Mouse (Mus musculus) CH12.LX (cell line): Measurements from ENCODE around the gene Olfr811. TPM values are rescaled to one million over a fixed set of nuclear protein-coding genes. Genes with fewer than 3 reads are reported as not detected.

Experiments
- DNase-seq: peaks from one replicate; pipeline ENCODE4 v3.0.0-alpha.2; 2013; ENCODE audit errors: extremely low read depth
- H3K27ac ChIP-seq: 2 replicates; pipeline ENCODE4 v1.5.1; 2012; ENCODE audit warnings: low read depth, mild to moderate bottlenecking, control low read depth, moderate library complexity; ENCODE audit not compliant: insufficient read depth
- H3K27me3 ChIP-seq: replicated peaks from 2 replicates; pipeline ENCODE3; 2012; ENCODE audit warnings: inconsistent platforms
- H3K36me3 ChIP-seq, 2 experiments: replicated peaks in 1 of 2; 2 replicates each; pipeline versions ENCODE3 to v1.6.1; 2012; ENCODE audit warnings: inconsistent platforms in 1 of 2, low read length in 1 of 2, mild to moderate bottlenecking in 1 of 2, mixed read lengths in 1 of 2, moderate library complexity in 1 of 2; ENCODE audit not compliant: control insufficient read depth in 1 of 2, insufficient read depth in 1 of 2
- H3K4me1 ChIP-seq, 2 experiments: 2 replicates each; pipeline ENCODE4 v1.6.1; 2012; ENCODE audit warnings: inconsistent platforms in 1 of 2, moderate library complexity in 1 of 2; ENCODE audit not compliant: insufficient read depth in 2 of 2, control insufficient read depth in 1 of 2
- H3K4me2 ChIP-seq: 2 replicates; pipeline ENCODE4 v1.6.1; 2012; ENCODE audit warnings: low read depth, mild to moderate bottlenecking, control low read depth; ENCODE audit not compliant: poor library complexity, insufficient read depth, severe bottlenecking
- H3K4me3 ChIP-seq, 3 experiments: fragments of 150-350 bp in 1 of 3; sonication (generic) in 1 of 3; replicated peaks in 1 of 3; 2 replicates each; pipeline versions ENCODE3 to v1.5.1; 2011 to 2012; ENCODE audit warnings: low read depth in 2 of 3, low read length in 2 of 3, mild to moderate bottlenecking in 2 of 3, moderate library complexity in 2 of 3, control low read depth in 1 of 3, improper control_type of control experiment in 1 of 3, inconsistent platforms in 1 of 3, mixed read lengths in 1 of 3; ENCODE audit not compliant: poor library complexity in 1 of 3
- H3K79me2 ChIP-seq: replicated peaks from 2 replicates; pipeline ENCODE4 v1.6.1; 2012; ENCODE audit warnings: mild to moderate bottlenecking, moderate library complexity; ENCODE audit not compliant: control insufficient read depth, poor library complexity, insufficient read depth, severe bottlenecking; ENCODE audit errors: extremely low read depth
- H3K9ac ChIP-seq: 2 replicates; pipeline ENCODE4 v1.6.1; 2012; ENCODE audit warnings: low read depth, mild to moderate bottlenecking, control low read depth, moderate library complexity; ENCODE audit not compliant: insufficient read depth
- H3K9me3 ChIP-seq: replicated peaks from 2 replicates; pipeline ENCODE3; 2012; ENCODE audit warnings: low read length, inconsistent platforms, mixed read lengths
- BHLHE40 ChIP-seq: IDR thresholded peaks from 2 replicates; pipeline ENCODE4 v1.6.1; 2011; ENCODE audit warnings: mild to moderate bottlenecking, low read depth, low read length, improper control_type of control experiment
- ELF1 ChIP-seq: IDR thresholded peaks from 2 replicates; pipeline ENCODE4 v1.6.1; 2014; ENCODE audit warnings: low read depth, mild to moderate bottlenecking, inconsistent platforms, low read length, improper control_type of control experiment
- EP300 ChIP-seq: IDR thresholded peaks from 2 replicates; pipeline ENCODE4 v1.6.1; 2011; ENCODE audit warnings: low read length, improper control_type of control experiment
- ETS1 ChIP-seq: conservative IDR thresholded peaks from 2 replicates; pipeline ENCODE4 v1.6.1; 2012; ENCODE audit warnings: low read depth, mild to moderate bottlenecking, inconsistent platforms, low read length, improper control_type of control experiment, moderate library complexity
- GABPA ChIP-seq: IDR thresholded peaks from 2 replicates; pipeline ENCODE4 v1.6.1; 2012; ENCODE audit warnings: low read depth, low read length, improper control_type of control experiment, inconsistent platforms; ENCODE audit not compliant: insufficient replicate concordance
- IRF4 ChIP-seq: IDR thresholded peaks from 2 replicates; pipeline ENCODE4 v1.6.1; 2014; ENCODE audit warnings: low read depth, mild to moderate bottlenecking, inconsistent platforms, low read length, improper control_type of control experiment
- JUN ChIP-seq: IDR thresholded peaks from 2 replicates; pipeline ENCODE4 v1.6.1; 2011; ENCODE audit warnings: low read depth, mild to moderate bottlenecking, low read length, improper control_type of control experiment, moderate library complexity; ENCODE audit not compliant: insufficient read depth
- MAX ChIP-seq: IDR thresholded peaks from 2 replicates; pipeline ENCODE4 v1.6.1; 2011; ENCODE audit warnings: low read length, improper control_type of control experiment
- MAZ ChIP-seq: IDR thresholded peaks from 2 replicates; pipeline ENCODE4 v1.6.1; 2012; ENCODE audit warnings: low read depth, mild to moderate bottlenecking, inconsistent platforms, low read length, improper control_type of control experiment, moderate library complexity
- MEF2A ChIP-seq: IDR thresholded peaks from 2 replicates; pipeline ENCODE4 v1.6.1; 2014; ENCODE audit warnings: low read depth, mild to moderate bottlenecking, inconsistent platforms, low read length, improper control_type of control experiment, borderline replicate concordance
- MXI1 ChIP-seq: IDR thresholded peaks from 2 replicates; pipeline ENCODE4 v1.6.1; 2011; ENCODE audit warnings: mild to moderate bottlenecking, low read depth, low read length, improper control_type of control experiment
- PAX5 ChIP-seq: IDR thresholded peaks from 2 replicates; pipeline ENCODE4 v1.6.1; 2012; ENCODE audit warnings: low read length, inconsistent platforms, mixed read lengths
- POLR2AphosphoS2 ChIP-seq: IDR thresholded peaks from 2 replicates; pipeline ENCODE4 v1.6.1; 2011; ENCODE audit warnings: low read depth, low read length, improper control_type of control experiment
- RCOR1 ChIP-seq: conservative IDR thresholded peaks from 2 replicates; pipeline ENCODE4 v1.6.1; 2012; ENCODE audit warnings: low read depth, mild to moderate bottlenecking, inconsistent platforms, low read length, improper control_type of control experiment
- SIN3A ChIP-seq: IDR thresholded peaks from 2 replicates; pipeline ENCODE4 v1.6.1; 2012; ENCODE audit warnings: low read length, improper control_type of control experiment, inconsistent platforms
- TCF12 ChIP-seq: IDR thresholded peaks from 2 replicates; pipeline ENCODE4 v1.6.1; 2014; ENCODE audit warnings: low read depth, mild to moderate bottlenecking, inconsistent platforms, low read length, improper control_type of control experiment
- USF1 ChIP-seq: IDR thresholded peaks from 2 replicates; pipeline ENCODE4 v1.6.1; 2014; ENCODE audit warnings: low read depth, mild to moderate bottlenecking, inconsistent platforms, low read length, improper control_type of control experiment
- ZC3H11A ChIP-seq: IDR thresholded peaks from 2 replicates; pipeline ENCODE4 v1.6.1; 2012; ENCODE audit warnings: low read depth, mild to moderate bottlenecking, inconsistent platforms, low read length, improper control_type of control experiment
- ZMIZ1 ChIP-seq: IDR thresholded peaks from 2 replicates; pipeline ENCODE4 v1.6.1; 2012; ENCODE audit warnings: low read depth, mild to moderate bottlenecking, inconsistent platforms, low read length, improper control_type of control experiment
- ZNF384 ChIP-seq: IDR thresholded peaks from 2 replicates; pipeline ENCODE4 v1.6.1; 2012; ENCODE audit warnings: low read depth, low read length, improper control_type of control experiment, inconsistent platforms
- dilution Hi-C: fragments of 300-500 bp; cut with MboI; formaldehyde crosslinking; loops from 2 replicates; pipeline ENCODE4 v1.14.3; 2020; ENCODE audit warnings: low sequenced_read_pairs; ENCODE audit not compliant: extremely low pct_unique_long_range_greater_than_20kb, extremely low pct_ligation_motif_present
- in situ Hi-C: fragments of 300-500 bp; cut with MboI; formaldehyde crosslinking; loops from 3 replicates; pipeline ENCODE4 v1.14.3; 2019; ENCODE audit warnings: low sequenced_read_pairs, low pct_ligation_motif_present, low pct_unique_long_range_greater_than_20kb, mixed read lengths
- polyA plus RNA-seq: library from polyadenylated mRNA; unstranded; fragments of >175 nt; gene quantifications from 2 replicates; pipeline ENCODE4 v1.2.1, GENCODE M21; 2012; ENCODE audit warnings: low read depth; ENCODE audit not compliant: insufficient read length
- total RNA-seq, 2 experiments: library from RNA; depleted of rRNA; stranded (reverse); fragments of 300-350 nt in 1 of 2; fragments of >200 nt in 1 of 2; gene quantifications; 2 replicates each; pipeline ENCODE4 v1.2.3; 2012 to 2014

The Olfr811 gene
- total and polyA plus RNA-seq, 3 experiments: not detected

DNA sequence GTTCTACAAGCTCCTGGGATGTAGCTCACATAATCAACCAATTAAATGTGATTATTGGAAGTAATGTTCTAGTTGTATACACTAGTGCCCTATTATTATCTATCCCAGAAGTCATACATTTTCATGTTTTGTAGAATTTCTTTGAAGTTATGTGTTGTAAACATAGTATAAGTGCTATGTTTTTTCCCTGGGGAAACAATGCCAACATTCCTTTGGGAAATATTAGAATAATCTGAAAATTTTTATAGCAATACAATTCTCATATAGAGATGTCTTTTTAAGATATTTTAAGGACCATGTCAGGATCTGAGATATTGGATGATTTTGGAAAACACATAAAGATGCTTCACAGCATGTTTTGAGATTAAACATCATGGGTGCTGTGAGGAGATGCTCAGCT lies 29.9 kb downstream of the Olfr811 start, which contains the start of gene Olfr809:
Gene Olfr809, plus strand, starts transcription at position 301 of the 400 bp plus-strand sequence.
- dilution Hi-C loops: no loop called here

DNA sequence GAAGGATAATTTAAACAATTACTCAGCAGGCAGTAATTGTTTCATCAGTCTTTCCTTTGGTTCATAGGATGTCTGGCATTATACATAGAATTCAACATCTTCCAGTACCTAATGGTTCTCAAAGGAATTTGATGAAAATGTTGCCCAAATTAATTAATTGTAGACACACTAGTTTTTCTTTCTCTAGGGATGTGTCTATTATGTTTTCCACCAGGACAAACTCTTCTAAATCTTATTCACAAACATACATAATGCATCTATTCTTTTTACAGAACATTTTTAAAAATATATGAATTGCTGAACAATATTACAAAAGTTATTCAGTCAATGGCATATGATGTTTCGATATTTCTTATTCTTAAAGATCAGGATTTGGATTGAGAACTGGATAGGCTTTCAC lies 39.0 kb downstream of the Olfr811 start, which contains the start of gene Olfr808:
Gene Olfr808, plus strand, starts transcription at position 301 of the 400 bp plus-strand sequence.
- no peak within 1 kb of the TSS for H3K4me3 ChIP-seq
- H3K27ac ChIP-seq: no peak within 1 kb of the TSS
- dilution Hi-C loops: no loop called here
- TF ChIP-seq ZNF384: no peak
- TF ChIP-seq MEF2A: no peak
- no peak for TF ChIP-seq RCOR1
- no peak for TF ChIP-seq ELF1
- TF ChIP-seq USF1: no peak
- no peak for TF ChIP-seq IRF4
- TF ChIP-seq ZC3H11A: no peak
- no peak for TF ChIP-seq ZMIZ1
- no peak for TF ChIP-seq MAZ
- TF ChIP-seq JUN: no peak
- no peak for TF ChIP-seq GABPA
- no peak for TF ChIP-seq ETS1
- TF ChIP-seq EP300: no peak
- no peak for TF ChIP-seq TCF12
- no peak for DNase-seq
- no peak within 1 kb of the TSS for H3K9ac ChIP-seq
- no peaks in the 10 kb centered on the region for H3K27me3 ChIP-seq
- H3K4me2 ChIP-seq: no peak within 1 kb of the TSS
- in situ Hi-C loops: no loop called here
- no peaks in the 10 kb centered on the region for H3K4me1 ChIP-seq
- H3K36me3 ChIP-seq: no peaks in the 10 kb centered on the region
- no peaks in the 10 kb centered on the region for H3K9me3 ChIP-seq
- H3K79me2 ChIP-seq: no peaks in the 10 kb centered on the region

More for the DNA sequence above, 29.9 kb downstream of the Olfr811 start, which contains the start of gene Olfr809:
- Histone ChIP-seq H3K79me2 (no peaks in the 10 kb centered on the region), H3K4me2 (no peak within 1 kb of the TSS), H3K9ac (no peak within 1 kb of the TSS), H3K36me3 (no peaks in the 10 kb centered on the region), H3K4me1 (no peaks in the 10 kb centered on the region), H3K4me3 (no peak within 1 kb of the TSS), H3K27ac (no peak within 1 kb of the TSS), H3K9me3 (no peaks in the 10 kb centered on the region), H3K27me3 (no peaks in the 10 kb centered on the region)
- TF ChIP-seq BHLHE40 (no peak), POLR2AphosphoS2 (no peak), RCOR1 (no peak), PAX5 (no peak), MAX (no peak), SIN3A (no peak), MAZ (no peak), MXI1 (no peak)
- no peak for DNase-seq
- in situ Hi-C loops: no loop called here
